Mouse (Mus musculus) spleen, adult 18-20 months (tissue): ENCODE data around the gene Mindy4.
"Not testable (repeated sequence)": the region's sequence is repeated elsewhere in the genome, so short reads cannot be mapped to it uniquely, and the experiment has no call there.

Experiments
- DNase-seq, 2 experiments: peaks; one replicate each; pipeline ENCODE4 v3.0.0; 2022; ENCODE audit warnings: mixed read lengths in 2 of 2

Gene Mindy4

DNA sequence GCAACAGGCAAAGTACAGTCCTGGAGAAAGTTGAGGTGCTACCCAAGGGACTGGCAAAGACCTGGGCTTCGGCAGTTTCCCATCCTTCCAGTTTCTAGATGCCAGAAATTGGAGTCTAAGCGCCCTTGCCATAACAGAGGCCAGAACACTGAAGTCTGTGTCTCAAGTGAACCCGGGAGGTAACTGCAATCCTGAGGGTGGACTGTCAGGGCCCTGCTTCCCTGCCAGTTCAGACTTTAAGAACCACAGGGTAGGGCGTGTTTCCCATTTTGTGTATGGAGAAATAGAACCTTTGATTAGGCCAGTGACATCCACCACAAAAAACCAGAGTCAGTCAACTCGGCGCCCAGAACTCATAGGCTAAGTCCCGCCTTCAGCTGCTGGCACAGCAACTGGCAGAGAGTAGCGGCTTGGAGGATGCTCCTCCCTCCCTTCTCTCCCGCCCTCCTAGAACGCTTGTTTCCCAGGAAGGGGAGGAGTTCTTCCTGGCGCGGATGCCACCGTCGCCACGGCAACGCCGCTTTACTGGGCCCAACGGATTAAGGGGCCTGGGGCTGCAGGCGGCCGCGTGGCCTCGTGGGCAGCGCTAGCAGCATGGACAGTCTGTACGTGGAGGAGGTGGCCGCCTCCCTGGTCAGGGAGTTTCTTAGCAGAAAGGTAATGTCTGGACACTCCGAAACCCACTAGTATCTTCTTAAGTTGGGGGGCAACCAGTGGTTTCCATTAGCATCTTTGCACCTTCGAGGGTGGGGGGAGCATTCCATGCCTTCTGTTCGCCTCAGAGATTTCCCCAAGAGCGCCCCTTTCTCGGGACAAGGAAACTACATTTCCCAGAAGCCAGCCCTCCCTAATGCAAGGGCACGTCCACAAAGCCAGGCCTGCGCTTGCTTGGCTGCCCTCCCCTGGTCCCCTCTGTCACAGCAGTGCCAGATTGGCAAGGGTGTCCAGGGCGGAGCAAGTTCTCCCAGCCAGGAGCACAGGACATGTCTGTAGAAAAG, at the start of gene Mindy4:
Gene Mindy4 (plus strand): TSS at position 471 of the 998 bp plus-strand sequence.
- DNase-seq = peak; percentile 25

DNA sequence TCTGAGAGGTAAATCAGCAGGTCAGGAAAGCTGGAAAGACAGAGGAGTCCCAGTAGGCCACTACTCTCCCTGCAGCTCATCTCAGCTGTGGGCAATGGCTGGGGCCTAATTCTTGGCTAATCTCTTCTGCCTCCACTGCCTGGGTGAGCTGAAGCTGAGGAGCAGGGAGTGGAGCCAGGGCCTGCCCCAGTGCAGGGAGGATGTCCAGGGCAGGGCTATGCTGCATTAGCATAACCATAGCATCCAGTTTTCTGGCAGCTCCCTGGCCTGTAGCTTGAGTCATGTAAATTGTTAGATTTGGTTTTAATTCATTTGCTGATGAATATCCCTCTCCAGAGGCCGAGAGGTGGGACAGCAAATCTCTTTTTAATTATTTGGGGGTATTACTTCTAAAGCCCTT, 43.9 kb upstream of the Mindy4 start:
- DNase-seq = no peak

- DNase-seq = no peak
These were observed 41.8 kb upstream of the Mindy4 start for GRCm38 (mm10) chr6:55161311-55161761.

DNA sequence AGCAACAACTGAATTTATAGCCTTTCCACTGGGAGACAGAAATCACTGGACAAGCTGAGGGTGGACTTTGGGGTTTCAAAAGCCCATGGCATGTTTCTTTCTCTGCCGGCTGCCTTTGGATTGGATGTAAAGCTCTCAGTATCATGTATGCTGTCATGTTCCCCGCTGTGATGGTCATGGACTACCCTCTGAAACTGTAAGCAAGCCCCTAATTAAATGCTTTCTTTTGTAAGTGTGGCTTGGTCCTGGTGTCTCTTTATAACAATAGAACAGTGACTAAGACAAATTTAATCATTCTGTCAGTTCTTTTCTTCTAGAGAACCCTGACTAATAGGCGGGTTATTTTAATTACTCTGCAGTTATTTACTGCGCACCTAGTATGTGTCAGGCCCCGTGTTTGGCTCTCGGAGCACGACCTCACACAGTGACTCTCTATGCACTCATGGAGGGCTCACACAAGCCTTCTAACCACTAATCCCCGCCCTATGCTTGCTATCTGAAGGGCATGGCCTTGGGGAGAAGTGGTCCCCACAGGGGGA, 40.1 kb upstream of the Mindy4 start:
- DNase-seq = no peak

- peak; percentile 25 to 68 for DNase-seq
These were observed 36.3 kb upstream of the Mindy4 start for GRCm38 (mm10) chr6:55166777-55167463.

DNA sequence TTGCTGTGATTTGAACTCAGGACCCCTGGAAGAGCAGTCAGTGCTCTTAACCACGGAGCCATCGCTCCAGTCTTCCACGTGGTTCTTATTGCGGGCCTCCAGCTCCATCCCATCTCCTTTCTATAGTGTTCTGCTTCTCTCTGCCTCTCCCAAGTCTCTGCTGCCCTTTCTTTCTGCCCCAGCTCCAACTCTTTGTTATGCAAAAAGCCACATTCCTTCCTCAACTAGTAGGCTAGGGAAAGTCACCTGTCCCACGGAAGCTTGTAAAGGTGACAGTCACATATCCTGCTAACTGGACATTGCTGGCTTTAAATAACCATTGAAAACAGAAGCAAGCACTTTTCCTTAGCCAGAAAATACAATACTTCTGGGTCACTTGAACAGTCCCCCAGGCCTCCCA, 33.4 kb upstream of the Mindy4 start:
- no peak for DNase-seq

DNA sequence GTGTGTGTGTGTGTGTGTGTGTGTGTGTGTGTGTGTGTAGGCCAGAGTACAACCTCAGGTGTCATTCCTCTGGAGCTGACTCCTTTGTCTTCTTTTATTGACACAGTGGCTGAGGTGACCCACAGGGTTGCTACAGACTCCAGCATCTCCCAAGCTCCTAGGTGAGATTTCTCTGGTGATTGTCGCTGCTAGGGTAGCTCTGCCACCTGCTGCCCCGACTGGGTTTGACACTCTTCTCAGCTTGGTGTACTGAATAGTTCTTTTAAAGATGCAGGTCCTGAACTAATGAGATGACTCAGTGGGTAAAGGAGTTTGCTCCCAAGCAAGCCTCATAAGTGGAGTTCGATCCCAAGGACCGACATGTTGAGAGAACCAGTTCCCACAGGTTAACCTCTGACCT, 31.5 kb upstream of the Mindy4 start:
- DNase-seq = no peak

DNA sequence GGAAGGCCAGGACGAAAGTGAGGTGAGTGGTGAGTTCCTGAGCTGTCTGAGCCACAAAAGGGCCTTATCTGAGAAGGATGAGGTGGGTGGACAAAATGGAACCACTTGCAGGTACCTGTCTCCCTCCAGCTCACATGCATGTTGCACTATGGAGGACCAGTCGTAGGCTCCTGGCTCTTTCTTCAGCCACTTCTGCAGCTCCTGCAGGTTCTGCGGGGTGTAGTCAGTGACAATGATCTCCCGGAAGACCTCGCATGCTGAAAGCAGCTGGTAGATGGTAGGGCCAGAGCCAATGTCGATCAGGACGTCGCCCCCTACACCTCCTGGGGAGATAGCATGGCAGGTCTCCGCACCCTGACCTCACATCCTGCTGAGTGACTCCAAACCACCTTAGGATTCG, 30.0 kb upstream of the Mindy4 start:
- DNase-seq = no peak

- no peak for DNase-seq
These were observed 29.2 kb upstream of the Mindy4 start for GRCm38 (mm10) chr6:55173941-55174349.

- no peak for DNase-seq
These were observed 28.4 kb upstream of the Mindy4 start, which contains the start of gene Inmt for GRCm38 (mm10) chr6:55174741-55175181. Gene Inmt (minus strand): TSS chr6:55175043.

- DNase-seq = no peak
These were observed 27.7 kb upstream of the Mindy4 start for GRCm38 (mm10) chr6:55175456-55175855.

DNA sequence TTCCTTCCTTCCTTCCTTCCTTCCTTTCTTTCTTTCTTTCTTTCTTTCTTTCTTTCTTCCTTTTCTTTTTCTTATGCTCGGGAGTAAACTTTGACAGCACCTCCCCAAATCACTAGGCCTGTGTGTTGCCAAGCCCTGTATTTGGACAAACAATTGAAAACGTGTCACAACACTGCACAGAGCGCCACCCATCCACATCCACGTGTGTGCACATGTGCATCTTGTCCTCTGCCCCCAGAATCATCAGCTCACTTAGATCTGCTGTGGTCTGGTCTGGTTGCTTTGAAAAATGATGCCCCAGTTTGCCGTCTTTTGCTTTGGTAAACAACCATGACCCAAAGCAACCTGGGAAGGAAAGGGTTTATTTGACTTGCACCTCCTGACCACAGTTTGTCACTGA, 27.3 kb upstream of the Mindy4 start:
- DNase-seq = no peak

GRCm38 (mm10) chr6:55177060-55177732, 26.0 kb upstream of the Mindy4 start:
- peak in 1 of 2 experiments; percentile 14 for DNase-seq

- no peak for DNase-seq
These were observed 23.6 kb upstream of the Mindy4 start for GRCm38 (mm10) chr6:55179560-55179959.

DNA sequence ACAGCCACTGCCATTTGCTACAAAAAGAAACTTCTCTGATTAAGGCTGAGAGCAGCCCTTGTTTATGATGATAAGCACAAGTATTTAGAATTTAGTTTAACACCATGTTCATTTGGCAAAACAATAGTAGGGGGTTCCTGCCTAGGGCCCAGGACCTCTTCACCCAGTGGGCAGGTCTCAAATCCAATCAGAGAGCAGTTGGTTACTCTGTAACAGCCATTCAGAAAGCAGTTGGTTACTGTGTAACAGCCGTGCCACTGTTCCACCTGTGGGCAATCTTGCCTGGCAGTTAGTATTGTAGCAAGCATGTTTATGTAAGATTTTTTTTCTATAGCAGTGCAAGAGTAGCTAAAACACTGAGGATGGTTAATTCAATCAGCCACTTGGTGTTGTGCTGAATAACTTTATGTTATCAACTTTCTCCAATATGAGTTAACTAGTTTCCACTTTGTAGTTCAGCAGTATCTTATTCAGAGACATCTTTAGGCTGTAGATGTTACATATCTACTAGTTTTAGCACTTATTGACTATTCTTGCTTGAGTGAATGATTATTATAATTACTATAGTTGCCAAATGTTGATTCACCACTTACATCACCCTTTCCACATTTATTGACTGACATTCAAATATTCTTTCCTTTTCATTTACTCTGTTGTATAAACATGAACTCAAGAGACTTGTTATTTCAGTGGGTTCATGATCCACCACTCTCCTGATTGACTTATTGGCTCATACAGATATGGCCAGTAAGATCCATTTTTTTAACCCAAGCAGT, 20.3 kb upstream of the Mindy4 start:
- DNase-seq = no peak

DNA sequence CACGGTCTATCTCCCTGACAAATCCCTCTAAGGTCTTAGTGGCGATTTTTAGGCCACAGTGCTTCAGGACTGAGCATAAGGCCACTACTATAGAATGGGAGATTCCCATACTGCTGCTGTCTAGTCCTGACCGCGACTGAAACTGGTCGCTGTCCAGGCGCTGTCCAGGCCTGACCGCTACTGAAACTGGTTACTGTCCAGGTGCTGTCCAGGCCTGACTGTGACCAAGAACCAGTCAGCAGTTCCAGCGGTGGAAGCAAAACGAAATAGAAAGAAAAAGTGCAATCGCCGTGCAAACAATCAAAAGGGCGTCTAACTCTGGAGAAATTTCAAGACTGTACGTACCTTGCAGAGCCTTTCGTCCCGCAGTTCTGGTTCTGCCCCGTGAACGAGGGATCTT, 15.4 kb upstream of the Mindy4 start:
- not testable (repeated sequence) for DNase-seq

DNA sequence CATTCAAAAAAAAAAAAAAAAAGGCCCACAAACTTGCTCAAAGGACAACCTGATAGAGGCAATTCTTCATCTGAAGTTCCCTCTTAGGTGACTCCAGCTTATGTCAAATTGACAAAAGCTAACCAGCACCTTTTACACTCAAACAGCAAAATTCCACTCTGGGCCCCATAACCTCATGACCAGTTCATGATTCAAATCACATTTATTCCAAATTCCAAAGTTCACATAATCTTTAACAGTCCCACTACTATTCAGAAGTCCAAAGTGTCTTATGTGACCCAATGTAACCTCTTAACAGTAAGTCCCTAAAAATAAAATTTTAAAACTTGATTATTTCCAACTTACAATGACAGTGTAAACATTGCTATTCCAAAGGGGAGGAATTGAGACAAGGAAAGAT, 13.8 kb upstream of the Mindy4 start:
- DNase-seq = no peak

DNA sequence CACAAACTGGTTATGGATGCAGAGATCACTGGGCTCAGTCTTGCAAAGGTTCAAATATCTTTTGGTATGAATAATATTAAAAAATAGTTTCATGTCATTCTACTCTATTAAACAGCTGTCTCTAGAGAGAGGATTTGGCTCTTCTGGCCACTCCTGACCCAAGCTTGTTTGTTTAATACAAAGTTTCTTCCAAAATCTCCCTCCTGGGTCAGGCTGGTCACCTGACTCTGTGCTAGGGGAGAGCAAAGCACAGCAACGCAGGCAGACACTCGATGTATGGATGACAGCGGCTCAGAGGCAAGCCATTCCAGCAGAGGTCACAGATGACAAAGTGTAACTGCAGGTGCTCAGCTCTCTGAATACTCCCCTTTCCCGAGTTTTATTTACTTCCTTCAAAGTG, 11.6 kb upstream of the Mindy4 start:
- no peak for DNase-seq

- no peak for DNase-seq
These were observed 10.0 kb upstream of the Mindy4 start for GRCm38 (mm10) chr6:55193171-55193570.

DNA sequence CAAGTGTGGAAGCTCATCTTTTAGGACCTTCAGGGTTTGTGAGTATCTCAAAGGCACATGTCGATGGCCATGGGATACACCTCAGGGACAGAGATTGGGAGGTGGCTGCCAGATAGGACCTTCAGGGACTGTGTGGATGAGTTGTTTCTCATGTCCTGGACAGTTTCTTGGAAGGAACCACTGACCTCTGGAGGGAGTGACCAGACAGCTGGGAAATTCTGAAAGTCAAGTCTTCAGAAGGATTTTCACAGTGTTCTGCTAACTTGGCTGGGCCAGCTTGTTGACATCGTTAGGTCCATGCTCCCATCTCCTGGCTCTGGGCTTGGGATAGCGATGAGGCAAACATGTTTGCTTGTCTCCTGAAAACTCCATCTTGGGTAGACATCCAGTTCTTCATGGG, 4.1 kb upstream of the Mindy4 start:
- no peak for DNase-seq

- DNase-seq = no peak
These were observed 748 bp downstream of the Mindy4 start for GRCm38 (mm10) chr6:55203931-55204330.

DNA sequence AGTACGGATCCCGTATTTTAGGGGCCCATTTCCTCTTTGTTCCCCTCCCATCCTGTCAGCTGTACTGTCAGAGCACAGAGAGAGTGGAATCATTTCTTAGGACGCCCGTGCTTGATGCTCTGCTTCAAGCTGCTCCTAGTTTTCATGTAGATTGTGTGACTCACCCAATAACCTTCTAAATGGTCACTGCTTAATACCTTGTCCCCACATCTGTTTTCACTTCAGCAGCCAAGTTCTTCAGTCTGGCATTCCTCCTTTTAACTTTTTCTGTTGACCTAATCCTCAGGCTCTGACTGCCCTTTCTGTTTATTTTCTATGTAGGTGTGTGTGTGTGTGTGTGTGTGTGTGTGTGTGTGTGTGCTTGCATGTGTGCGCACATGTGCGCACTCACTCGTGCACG, 4.6 kb downstream of the Mindy4 start:
- no peak for DNase-seq
